Mouse (Mus musculus) erythroblast, embryonic 14.5 days (primary cell): ENCODE measurements around the gene Ak6. TPM values are rescaled to one million over a fixed set of nuclear protein-coding genes. Genes with fewer than 3 reads are reported as not detected.

ENCODE experiments used
- H3K27me3 ChIP-seq: 2 replicates; pipeline ENCODE4 v1.6.1; 2012; ENCODE audit warnings: inconsistent platforms; ENCODE audit not compliant: control insufficient read depth
- H3K36me3 ChIP-seq: 2 replicates; pipeline ENCODE4 v1.6.1; 2012; ENCODE audit warnings: mild to moderate bottlenecking, inconsistent platforms; ENCODE audit not compliant: control insufficient read depth
- H3K4me1 ChIP-seq: 2 replicates; pipeline ENCODE4 v1.6.1; 2012; ENCODE audit warnings: inconsistent platforms; ENCODE audit not compliant: control insufficient read depth
- H3K4me3 ChIP-seq: replicated peaks from 2 replicates; pipeline ENCODE3; 2012; ENCODE audit warnings: moderate library complexity, mild to moderate bottlenecking, inconsistent platforms
- H3K9me3 ChIP-seq: 2 replicates; pipeline ENCODE4 v1.6.1; 2012; ENCODE audit warnings: low read length, inconsistent platforms, mixed read lengths; ENCODE audit not compliant: control insufficient read depth
- GATA1 ChIP-seq: IDR thresholded peaks from 2 replicates; pipeline ENCODE4 v1.6.1; 2012; ENCODE audit warnings: low read length, inconsistent platforms, mixed read lengths
- TAL1 ChIP-seq: IDR thresholded peaks from 3 replicates; pipeline ENCODE4 v1.6.1; 2012; ENCODE audit warnings: low read length, inconsistent platforms, mixed read lengths
- polyA plus RNA-seq: library from polyadenylated mRNA; stranded (reverse); fragments of >175 nt; gene quantifications from 2 replicates; pipeline ENCODE4 v1.2.3, GENCODE M21; 2012

The Ak6 gene
- polyA plus RNA-seq, 1 experiment: 2.1 TPM

GRCm38 (mm10) chr13:100651439-100652186, 834 bp downstream of the Ak6 start, which contains the start of gene Taf9:
TSS of gene Taf9 (plus strand) at chr13:100651579.
- peaks cover 45% of the 10 kb centered on the region for H3K36me3 ChIP-seq
- H3K4me3 ChIP-seq: peak within 1 kb of the TSS; percentile 79
- H3K9me3 ChIP-seq: no peaks in the 10 kb centered on the region
- TF ChIP-seq GATA1: no peak
- TF ChIP-seq TAL1: no peak
- H3K4me1 ChIP-seq: peaks cover 26% of the 10 kb centered on the region
- H3K27me3 ChIP-seq: no peaks in the 10 kb centered on the region

- Histone ChIP-seq H3K9me3 (no peaks in the 10 kb centered on the region), H3K27me3 (no peaks in the 10 kb centered on the region), H3K4me1 (peaks cover 11% of the 10 kb centered on the region), H3K36me3 (peaks cover 44% of the 10 kb centered on the region), H3K4me3 (no peak overlapping the region)
- TF ChIP-seq GATA1: no peak
- no peak for TF ChIP-seq TAL1
Measured at GRCm38 (mm10) chr13:100658091-100658490, 7.3 kb downstream of the Ak6 start.

GRCm38 (mm10) chr13:100659864-100660456, 9.2 kb downstream of the Ak6 start:
- Histone ChIP-seq H3K27me3 (no peaks in the 10 kb centered on the region), H3K4me1 (peaks cover 3% of the 10 kb centered on the region), H3K4me3 (no peak overlapping the region), H3K9me3 (no peaks in the 10 kb centered on the region), H3K36me3 (peaks cover 43% of the 10 kb centered on the region)
- no peak for TF ChIP-seq TAL1
- TF ChIP-seq GATA1: no peak

DNA sequence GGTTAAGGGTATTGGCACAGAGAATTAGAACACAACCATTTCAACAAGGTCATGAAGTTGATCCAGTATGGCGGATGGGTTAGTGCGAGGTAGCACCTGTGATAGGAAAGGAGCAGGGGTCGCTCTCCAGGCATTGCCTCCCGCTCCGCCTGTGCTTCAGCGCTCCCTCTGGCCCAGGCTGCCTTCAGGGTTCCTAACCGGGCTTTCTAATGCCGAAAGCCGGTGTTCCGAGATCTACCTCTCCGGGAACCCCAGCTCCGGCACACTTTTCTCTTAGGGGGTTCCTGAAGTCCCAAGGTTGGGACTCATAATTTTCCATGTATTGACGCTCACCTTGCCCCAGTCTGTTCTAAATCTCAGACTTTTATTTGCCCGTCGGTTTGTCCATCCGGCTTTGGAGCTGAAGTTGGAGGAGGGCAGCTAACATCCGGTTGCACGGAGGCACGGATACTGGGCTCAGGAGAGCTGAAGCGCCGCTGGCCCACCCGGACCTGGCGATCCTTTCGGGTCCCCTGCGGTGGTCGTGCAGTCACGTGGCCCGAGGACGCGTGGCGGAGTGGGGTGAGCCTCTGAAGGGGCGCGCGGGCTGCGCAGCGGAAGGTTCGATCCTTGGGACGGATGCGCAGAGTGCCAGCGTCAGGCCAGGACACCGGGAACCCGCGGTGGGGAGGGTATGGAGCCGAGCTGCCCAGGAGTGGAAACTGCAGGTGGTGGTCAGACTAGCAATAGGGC, 18.7 kb downstream of the Ak6 start, which contains the start of gene Ccdc125:
Ccdc125 (plus strand) TSS at position 427 of the 732 bp plus-strand sequence.
- H3K4me1 ChIP-seq: peaks cover 8% of the 10 kb centered on the region
- peaks cover 26% of the 10 kb centered on the region for H3K27me3 ChIP-seq

GRCm38 (mm10) chr13:100670181-100670741, 19.5 kb downstream of the Ak6 start:
- Histone ChIP-seq H3K36me3 (peaks cover 15% of the 10 kb centered on the region), H3K4me3 (peak overlapping the region; percentile 66)

More for the DNA sequence above, 18.7 kb downstream of the Ak6 start, which contains the start of gene Ccdc125:
- Histone ChIP-seq H3K9me3 (no peaks in the 10 kb centered on the region), H3K36me3 (peaks cover 17% of the 10 kb centered on the region), H3K4me3 (peak within 1 kb of the TSS; percentile 66)
- no peak for TF ChIP-seq TAL1
- no peak for TF ChIP-seq GATA1

GRCm38 (mm10) chr13:100675936-100676635, 25.3 kb downstream of the Ak6 start:
- no peaks in the 10 kb centered on the region for H3K36me3 ChIP-seq
- peaks cover 1% of the 10 kb centered on the region for H3K27me3 ChIP-seq
- no peak for TF ChIP-seq GATA1
- TF ChIP-seq TAL1: no peak
- peaks cover 2% of the 10 kb centered on the region; the same call in 1 of the 2 replicates for H3K4me1 ChIP-seq
- H3K9me3 ChIP-seq: no peaks in the 10 kb centered on the region
- H3K4me3 ChIP-seq: no peak overlapping the region

More at GRCm38 (mm10) chr13:100670181-100670741, 19.5 kb downstream of the Ak6 start:
- TF ChIP-seq TAL1 (no peak), GATA1 (no peak)
- Histone ChIP-seq H3K4me1 (peaks cover 8% of the 10 kb centered on the region), H3K27me3 (peaks cover 26% of the 10 kb centered on the region), H3K9me3 (no peaks in the 10 kb centered on the region)

DNA sequence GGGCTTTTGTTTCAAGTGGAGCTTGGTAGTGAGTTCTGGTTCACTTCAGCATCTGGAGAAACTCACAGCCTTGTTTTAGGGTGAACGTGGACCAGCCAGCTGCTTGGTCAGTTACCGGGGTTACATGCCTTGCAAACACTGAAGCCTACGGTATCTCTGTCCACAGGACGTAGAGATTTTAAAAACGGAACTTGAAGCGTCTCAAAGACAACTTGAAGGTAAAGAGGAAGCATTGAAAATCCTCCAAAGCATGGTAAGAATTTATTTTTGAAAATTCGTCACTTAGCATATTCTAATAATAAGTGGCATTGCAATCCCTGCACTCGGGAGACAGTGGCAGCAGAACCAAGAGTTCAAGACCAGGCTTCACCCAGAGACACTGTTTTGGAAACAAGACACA, 30.8 kb downstream of the Ak6 start:
- Histone ChIP-seq H3K4me3 (no peak overlapping the region), H3K9me3 (no peaks in the 10 kb centered on the region), H3K4me1 (peaks cover 2% of the 10 kb centered on the region; the same call in 1 of the 2 replicates), H3K36me3 (no peaks in the 10 kb centered on the region; the same call in 1 of the 2 replicates), H3K27me3 (no peaks in the 10 kb centered on the region)
- TF ChIP-seq TAL1 (no peak), GATA1 (no peak)

DNA sequence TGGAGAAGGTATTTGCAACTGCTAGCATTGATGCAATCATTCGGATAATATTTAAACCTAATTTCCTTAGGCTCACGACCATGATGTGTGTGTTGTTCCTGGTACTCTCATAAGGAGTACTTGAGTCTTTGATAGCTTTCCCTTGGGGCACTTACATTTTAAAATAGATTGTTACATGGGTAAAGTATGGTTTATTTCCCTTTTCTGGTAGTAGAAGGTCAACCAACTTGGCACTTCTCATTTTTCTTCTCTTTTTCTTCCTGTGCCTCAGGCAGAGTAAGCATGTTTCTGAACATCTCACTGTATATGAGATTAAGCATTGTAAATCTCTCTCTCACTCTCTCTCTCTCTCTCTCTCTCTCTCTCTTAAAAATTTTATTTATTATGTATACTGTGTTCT, 32.1 kb downstream of the Ak6 start:
- Histone ChIP-seq H3K9me3 (no peaks in the 10 kb centered on the region), H3K27me3 (no peaks in the 10 kb centered on the region)
- TF ChIP-seq GATA1: no peak
- no peak for TF ChIP-seq TAL1

More for the DNA sequence above, 32.1 kb downstream of the Ak6 start:
- peaks cover 2% of the 10 kb centered on the region; the same call in 1 of the 2 replicates for H3K4me1 ChIP-seq
- H3K36me3 ChIP-seq: no peaks in the 10 kb centered on the region; the same call in 1 of the 2 replicates
- no peak overlapping the region for H3K4me3 ChIP-seq
